Mouse (Mus musculus): ENCODE data around the gene Hscb.

The Hscb gene

DNA sequence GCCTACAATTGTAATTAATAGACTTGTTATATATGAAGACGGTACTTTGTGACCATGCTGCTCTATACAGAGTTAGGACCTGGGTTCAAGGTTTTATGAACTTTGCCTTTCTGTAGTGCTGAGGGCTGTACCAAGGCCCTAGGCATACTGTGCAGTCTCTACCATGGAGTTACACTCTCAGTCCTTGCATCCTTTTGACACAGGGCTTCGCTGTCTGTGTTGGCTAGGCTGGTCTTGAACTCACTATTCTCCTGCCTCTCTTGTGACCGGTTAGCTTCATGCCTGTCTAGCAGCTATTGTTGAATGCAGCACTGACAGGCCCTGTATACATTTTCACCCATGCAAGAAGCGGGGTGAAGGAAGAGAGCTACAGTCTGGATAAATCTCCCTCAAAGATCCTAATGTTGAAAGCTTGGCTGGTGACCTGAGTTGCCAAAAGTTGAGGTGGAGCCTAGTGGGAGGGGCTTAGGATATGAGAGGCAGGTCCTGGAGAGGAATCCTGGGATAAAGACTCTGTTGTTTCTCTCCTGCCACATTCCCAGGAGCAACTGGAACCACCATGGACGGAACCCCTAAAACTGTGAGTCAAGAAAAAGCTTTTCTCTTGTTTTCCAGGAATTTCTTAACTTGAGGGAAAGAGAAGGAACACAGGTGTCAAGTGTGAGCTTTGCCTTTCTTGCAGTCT is 8.4 kb downstream of the Hscb start:
- no peak for DNase-seq (ENCODE audit: low read depth)

DNA sequence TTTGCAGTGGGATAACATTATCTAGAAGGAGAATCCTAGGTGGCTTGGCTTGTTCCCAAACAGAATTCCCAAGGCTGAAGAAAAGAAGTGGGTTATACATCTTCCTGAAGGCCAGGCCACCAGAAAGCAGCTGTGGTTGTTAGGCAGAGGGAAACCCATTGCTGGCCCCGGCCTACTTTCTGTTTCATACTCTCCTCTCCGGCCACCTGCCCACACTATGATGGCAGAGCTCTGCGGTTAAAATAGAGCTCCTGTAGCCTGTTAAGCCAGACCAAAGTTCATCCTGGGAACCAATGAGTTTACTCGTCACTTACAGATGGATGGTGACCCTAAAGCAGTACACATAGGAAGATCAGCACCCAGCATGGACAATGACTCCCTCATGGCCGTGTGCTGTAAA is 12.0 kb downstream of the Hscb start:
- DNase-seq (ENCODE audit: low read depth) = no peak

DNA sequence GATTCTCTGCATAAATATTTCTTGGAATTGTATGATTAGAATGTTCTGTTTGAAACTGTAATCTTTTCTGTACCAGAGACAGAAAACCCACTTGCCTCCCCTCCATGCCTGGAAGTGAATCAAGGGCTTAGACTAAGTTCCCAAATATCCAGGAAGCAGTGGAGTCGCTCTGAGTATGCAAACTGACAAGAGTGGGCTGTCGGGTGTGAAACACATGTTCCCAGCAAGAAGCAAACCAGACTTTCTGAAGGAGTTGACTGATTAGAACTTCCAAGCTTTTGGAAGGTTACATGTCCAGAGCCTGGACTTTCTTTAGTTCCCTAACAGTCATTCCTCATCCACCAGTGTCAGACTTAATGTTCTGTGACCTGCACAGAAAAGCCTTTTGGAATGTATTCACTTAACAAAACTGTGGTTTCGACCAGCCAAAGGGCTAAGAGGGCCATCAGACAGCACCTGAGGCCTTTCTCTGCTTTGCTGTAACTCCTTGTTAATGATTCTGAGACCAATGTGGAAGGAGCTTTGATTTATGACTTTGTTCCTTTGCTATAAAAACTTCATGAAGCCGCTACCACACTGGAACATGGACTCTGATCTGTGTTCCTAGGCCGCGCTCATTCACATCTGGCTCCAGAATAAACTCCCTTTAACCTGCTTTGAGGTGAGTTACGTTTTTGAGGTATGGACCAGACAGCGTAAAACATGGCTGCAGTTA is 12.6 kb downstream of the Hscb start:
- no peak for DNase-seq (ENCODE audit: low read depth)

GRCm38 (mm10) chr5:110824421-110824820 is 15.2 kb downstream of the Hscb start:
- DNase-seq (ENCODE audit: low read depth) = no peak

DNA sequence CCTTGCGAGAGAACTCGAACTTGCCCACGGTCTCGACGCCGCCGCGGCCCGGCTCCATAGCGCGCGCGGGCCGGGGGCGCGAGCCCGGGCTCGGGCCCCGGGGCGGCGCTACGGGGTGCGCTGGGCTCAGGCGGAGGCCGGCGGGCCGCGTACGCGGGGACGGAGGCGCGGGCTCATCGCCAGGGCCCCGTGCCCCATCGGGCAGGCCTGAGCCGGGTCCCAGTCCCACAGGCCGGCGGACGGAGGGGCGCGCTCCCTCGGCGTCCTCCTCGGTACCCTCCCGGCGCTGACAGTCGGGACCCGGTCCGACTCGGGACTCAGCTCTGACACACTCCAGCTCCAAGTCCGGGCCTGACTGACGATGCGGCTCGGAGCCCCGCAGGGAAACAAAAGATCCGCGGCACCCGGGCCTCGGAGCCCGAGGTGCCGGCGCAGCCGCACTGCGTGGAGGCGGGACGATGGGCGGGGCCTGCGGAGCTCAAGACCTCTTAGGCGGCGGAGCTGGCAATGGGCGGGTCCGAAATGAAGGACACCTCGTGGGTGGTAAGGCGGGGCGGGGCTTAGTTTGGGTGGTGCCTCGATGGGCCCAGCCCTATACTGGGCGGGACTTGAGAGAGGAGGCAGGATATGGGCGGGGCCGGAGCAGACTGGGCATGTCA is 29.8 kb downstream of the Hscb start, which contains the start of gene Ulk1:
Gene Ulk1, minus strand, starts transcription at position 431 of the 659 bp plus-strand sequence.
- peak; percentile 99 for DNase-seq (ENCODE audit: low read depth)

DNA sequence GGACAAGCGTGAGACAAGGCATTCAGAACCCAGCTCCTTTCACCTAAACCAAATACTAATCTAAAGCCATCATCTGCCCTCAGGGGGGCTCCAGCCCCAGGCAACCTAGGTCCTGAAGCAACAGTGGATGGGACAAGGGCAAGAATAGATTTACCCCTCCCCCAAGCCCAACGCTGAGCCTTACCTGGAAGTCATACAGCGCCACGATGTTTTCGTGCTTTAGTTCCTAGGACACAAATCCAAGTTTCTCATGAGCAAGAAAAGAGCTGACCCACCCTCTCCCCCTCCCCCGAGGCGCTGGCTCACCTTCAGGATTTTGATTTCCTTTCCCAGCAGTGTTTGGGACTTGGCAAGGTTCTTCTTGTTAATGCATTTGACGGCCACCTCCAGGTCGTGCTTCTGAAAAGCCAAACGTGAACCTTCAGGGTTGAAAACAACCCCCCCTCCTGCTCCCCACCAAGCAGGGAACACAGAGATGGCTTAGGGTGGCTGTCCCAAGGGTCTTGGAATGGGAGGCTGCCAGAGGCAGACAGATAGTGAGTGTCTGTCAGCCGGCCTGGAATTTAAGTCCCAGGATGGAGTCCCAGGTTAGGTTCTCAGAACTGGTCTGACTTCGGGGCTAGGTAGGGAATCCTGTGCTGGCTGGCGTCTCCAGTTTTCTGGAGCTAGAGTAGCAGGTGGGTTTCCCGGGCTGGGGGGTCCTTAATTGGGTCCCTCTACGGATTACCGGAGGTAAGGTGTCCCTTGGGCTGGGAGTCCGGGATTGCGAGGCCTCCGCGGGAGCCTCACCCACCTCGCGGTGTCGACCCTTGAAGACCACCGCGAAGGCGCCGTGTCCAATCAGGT is 30.5 kb downstream of the Hscb start:
- no peak for DNase-seq (ENCODE audit: low read depth)

- DNase-seq (ENCODE audit: low read depth) = peak; percentile 71
Measured at GRCm38 (mm10) chr5:110808061-110808631, 31.4 kb downstream of the Hscb start.

- no peak for DNase-seq (ENCODE audit: low read depth)
Measured at GRCm38 (mm10) chr5:110807453-110807852, 32.1 kb downstream of the Hscb start.

DNA sequence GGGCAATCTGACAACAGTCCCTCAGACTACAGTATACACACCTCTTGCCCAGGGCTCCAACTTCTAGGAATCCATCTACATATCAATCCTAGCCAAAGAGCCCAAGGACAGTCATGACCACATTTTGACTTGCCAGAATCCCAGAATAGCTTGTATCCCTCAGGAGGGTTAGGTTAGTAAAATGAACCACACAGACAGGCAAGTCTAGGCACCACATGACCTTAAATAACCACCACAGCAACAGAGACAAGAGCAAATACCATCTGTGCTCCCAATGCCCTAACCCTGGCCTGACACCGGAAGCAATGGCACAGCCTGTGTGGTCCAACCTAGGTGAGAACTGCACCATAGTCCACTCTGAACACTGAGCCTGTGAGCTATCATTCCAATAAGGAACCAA is 32.9 kb downstream of the Hscb start:
- DNase-seq (ENCODE audit: low read depth) = no peak

DNA sequence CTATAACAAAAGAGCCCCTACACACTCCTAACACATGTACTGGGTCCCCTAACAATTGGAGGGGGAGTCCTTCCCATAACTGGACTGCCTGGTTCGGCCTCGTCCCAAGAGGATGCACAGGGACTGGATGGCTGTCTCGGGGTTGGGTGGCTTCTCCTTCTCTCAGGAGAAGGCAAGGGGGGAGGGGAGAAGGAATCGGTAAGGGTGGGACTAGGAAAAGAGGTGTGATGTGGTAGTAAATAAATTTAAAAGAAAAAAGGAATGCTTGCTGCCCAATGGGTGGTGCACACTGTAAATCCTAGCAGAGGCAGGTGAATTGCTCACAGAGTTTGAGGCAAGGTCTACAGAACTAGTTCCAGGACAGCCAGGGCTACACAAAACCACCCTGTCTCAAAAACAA is 33.4 kb downstream of the Hscb start:
- DNase-seq (ENCODE audit: low read depth) = no peak

GRCm38 (mm10) chr5:110804012-110804743 is 35.4 kb downstream of the Hscb start:
- DNase-seq (ENCODE audit: low read depth) = no peak

DNA sequence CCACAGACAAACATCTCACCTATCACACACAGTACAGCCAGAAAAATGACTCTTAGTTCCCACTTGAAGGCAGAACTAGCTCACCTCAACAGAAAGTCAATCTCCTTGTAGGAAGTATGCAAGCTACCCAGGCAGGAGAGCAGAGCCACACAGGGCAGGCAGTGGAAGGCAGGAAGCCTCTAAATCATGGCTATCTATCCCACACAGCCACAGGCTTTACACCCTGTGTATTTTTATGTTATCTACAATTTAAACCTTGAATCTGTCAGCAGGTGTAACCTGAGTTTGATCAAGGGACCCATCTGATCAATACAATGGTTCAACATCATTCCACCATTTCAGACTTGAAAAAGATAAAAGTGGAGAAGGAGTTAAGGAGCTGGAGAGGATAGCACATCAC is 36.8 kb downstream of the Hscb start:
- DNase-seq (ENCODE audit: low read depth) = no peak

DNA sequence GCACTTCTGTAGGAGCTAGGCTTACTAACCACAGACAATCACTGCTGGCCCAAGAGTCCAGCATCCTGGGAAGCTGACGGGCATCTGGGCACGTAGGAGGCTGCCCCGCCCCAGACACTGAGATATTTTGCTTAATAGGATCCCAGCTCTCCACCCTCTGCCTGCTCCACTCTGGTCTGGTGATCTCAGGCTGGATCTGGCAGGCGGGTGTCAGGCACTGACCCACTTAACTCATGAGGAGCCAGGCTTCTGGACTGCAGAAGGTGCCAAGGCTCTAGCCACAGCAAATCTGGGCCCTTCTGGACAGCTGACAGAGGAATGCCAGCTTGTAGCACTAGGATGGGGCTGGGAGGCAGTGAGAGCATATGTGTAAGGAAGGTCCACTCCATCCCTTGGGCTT is 37.4 kb downstream of the Hscb start:
- no peak for DNase-seq (ENCODE audit: low read depth)

DNA sequence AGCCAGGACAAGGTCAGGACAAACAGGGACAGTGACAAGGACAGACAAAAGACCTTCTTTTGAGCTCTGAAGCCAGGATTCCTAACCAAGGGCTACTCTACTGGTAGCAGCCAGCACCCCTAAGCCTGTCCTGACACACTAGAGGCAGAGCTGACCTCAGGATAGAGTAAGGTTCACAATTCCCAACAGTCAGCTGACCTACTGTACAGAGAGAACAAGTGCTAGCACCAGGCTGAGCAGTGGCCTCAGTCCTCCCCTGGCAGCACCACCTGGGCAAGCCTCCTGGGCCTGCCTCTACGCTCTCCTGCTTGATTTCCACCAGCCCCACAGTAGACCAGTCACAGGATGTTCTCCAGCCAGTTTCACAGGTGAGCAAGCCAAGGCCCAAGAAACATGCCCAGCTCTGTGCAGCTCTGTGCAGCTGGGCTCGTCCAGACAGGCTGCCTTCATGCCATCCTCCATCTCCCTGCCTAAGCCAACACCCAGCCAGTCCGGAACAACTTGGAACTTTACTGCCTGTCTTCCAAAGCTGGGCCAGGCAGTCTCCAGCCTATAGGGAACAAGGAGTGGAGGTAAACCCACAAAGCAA is 38.4 kb downstream of the Hscb start:
- DNase-seq (ENCODE audit: low read depth) = no peak

GRCm38 (mm10) chr5:110797696-110798095 is 41.9 kb downstream of the Hscb start:
- no peak for DNase-seq (ENCODE audit: low read depth)

- DNase-seq (ENCODE audit: low read depth) = no peak
Measured at GRCm38 (mm10) chr5:110794363-110794762, 45.2 kb downstream of the Hscb start.

DNA sequence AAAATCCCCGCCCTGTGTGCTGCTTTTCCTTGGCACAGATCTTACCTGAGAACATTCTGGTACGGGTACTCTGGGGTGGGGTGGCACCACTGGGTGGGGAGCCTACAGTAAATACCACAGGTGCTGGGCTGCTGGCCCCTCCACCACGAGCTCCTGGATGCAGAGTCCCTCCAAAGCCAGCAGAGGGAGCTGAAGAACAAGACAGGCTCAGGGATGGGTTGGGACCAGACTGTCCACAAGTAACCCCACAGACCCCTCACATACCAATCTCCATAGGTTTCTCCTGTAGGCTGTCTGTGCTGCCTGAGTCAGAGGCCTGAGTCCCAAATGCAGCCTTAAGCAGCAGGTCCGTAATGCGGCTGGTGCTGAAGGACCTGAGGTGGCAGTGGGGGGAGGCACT is 50.9 kb downstream of the Hscb start:
- no peak for DNase-seq (ENCODE audit: low read depth)

- no peak for DNase-seq (ENCODE audit: low read depth)
Measured at GRCm38 (mm10) chr5:110786081-110786835, 53.3 kb downstream of the Hscb start.

- no peak for DNase-seq (ENCODE audit: low read depth)
Measured at GRCm38 (mm10) chr5:110783150-110783549, 56.4 kb downstream of the Hscb start.

Data from c-Kit-positive CD71-negative TER-119-negative erythroid progenitor cells, embryonic 14.5 days (primary cell).